In genomic region chr13:77982105-77982851, GRCm38 (mm10) we compare ENCODE assay signal across 9 mouse cellular contexts. TPM values are rescaled to one million over a fixed set of nuclear protein-coding genes. Genes with fewer than 3 reads are reported as not detected.
A peak's percentile ranks its signal among the peaks of the same experiment; 100 is the strongest.
DNase-seq lines count a peak whose midpoint lies in the region; ATAC-seq and TF ChIP-seq lines count a peak whose summit lies in the region.
"Had no signal": no experiment of that assay in that cellular context is flagged by ENCODE, and none has a peak within 500 bp of the region (broad histone marks: within the 10 kb centered on the region; RNA-seq: fewer than 3 reads in every experiment).

No protein-coding gene starts in this region.

- WGBS in limb, embryonic 11.5 days, result 26% methylated on average over 5 of the region's 5 CpGs
- whole genome bisulfite sequencing in limb, embryonic 10.5 days, result 25% methylated on average over 5 of the region's 5 CpGs
- 29% methylated on average over 5 of the region's 5 CpGs for WGBS in hindbrain, embryonic 16.5 days
- 24% methylated on average over 5 of the region's 5 CpGs for WGBS in limb, embryonic 14.5 days

- H3K9ac ChIP-seq in limb, embryonic 11.5 days (ENCODE audit: low read length), result no peak overlapping the region
- no peak overlapping the region for H3K9ac ChIP-seq in hindbrain, embryonic 16.5 days (ENCODE audit: low read depth, low read length)
- no peak overlapping the region for H3K9ac ChIP-seq in limb, embryonic 14.5 days (ENCODE audit: low read depth, low read length, severe bottlenecking)
- H3K9ac ChIP-seq: limb, embryonic 12.5 days had no signal

- 0 out of 2 replicates have a peak, but pooled peaks have one; percentile 47 for ATAC-seq in limb, embryonic 11.5 days (ENCODE audit: insufficient number of reproducible peaks, low FRiP score, low TSS enrichment, low read depth)
- ATAC-seq in Patski, result no peak
- peak; percentile 81 for ATAC-seq in hindbrain, embryonic 16.5 days
- no peak; the same call in 1 of the 2 replicates for ATAC-seq in limb, embryonic 14.5 days (ENCODE audit: low FRiP score, low read depth)

- TF ChIP-seq POLR2A in limb, embryonic 14.5 days (IDR thresholded peaks at IDR 0.05; ENCODE audit: borderline replicate concordance, extremely low read depth, insufficient read depth, insufficient read length), result no peak

- H3K36me3 ChIP-seq in limb, embryonic 11.5 days (ENCODE audit: control insufficient read depth, insufficient read depth, low read length), result no peaks in the 10 kb centered on the region
- no peaks in the 10 kb centered on the region for H3K36me3 ChIP-seq in limb, embryonic 10.5 days
- H3K36me3 ChIP-seq in hindbrain, embryonic 16.5 days (ENCODE audit: control insufficient read depth, insufficient read depth, low read length), result no peaks in the 10 kb centered on the region
- H3K36me3 ChIP-seq in limb, embryonic 14.5 days (ENCODE audit: control insufficient read depth, insufficient read depth, low read length), result no peaks in the 10 kb centered on the region
- H3K36me3 ChIP-seq: limb, embryonic 12.5 days had no signal

- no peak for DNase-seq in limb, embryonic 11.5 days (ENCODE audit: low spot score)
- DNase-seq in limb, embryonic 10.5 days (ENCODE audit: low spot score), result no peak
- peak; percentile 12 for DNase-seq in Patski (ENCODE audit: low read depth, low spot score)
- peak; percentile 71 for DNase-seq in embryo, embryonic 10.5 days (ENCODE audit: low spot score)
- DNase-seq in limb, embryonic 14.5 days (ENCODE audit: low spot score), result peak; percentile 33
- DNase-seq in right cerebral cortex, adult 2 months (ENCODE audit: low spot score in 2 of 2), result peak; percentile 70 to 75
- no peak for DNase-seq in thymus, postnatal 25 days

- CTCF ChIA-PET in Patski (lab: Charles Lee), result interaction anchor here (0.7 to 2.4 kb wide), 27 partner anchors 9 to 1046 kb away, joined by 3 to 25 read pairs (median 4); partner anchors contain the start of genes Nr2f1 and Pou5f2

- no peaks in the 10 kb centered on the region for H3K4me1 ChIP-seq in limb, embryonic 11.5 days (ENCODE audit: control insufficient read depth, insufficient read depth, low read length)
- no peaks in the 10 kb centered on the region for H3K4me1 ChIP-seq in limb, embryonic 10.5 days
- H3K4me1 ChIP-seq in hindbrain, embryonic 16.5 days (ENCODE audit: control insufficient read depth, insufficient read depth, low read depth, low read length), result no peaks in the 10 kb centered on the region
- H3K4me1 ChIP-seq in limb, embryonic 14.5 days (ENCODE audit: control insufficient read depth, insufficient read depth, low read length), result no peaks in the 10 kb centered on the region
- H3K4me1 ChIP-seq: limb, embryonic 12.5 days had no signal

- H3K27me3 ChIP-seq in limb, embryonic 11.5 days (ENCODE audit: control insufficient read depth, insufficient read depth, low read length), result no peaks in the 10 kb centered on the region
- H3K27me3 ChIP-seq in limb, embryonic 10.5 days (ENCODE audit: low read depth, poor library complexity, severe bottlenecking), result no peaks in the 10 kb centered on the region
- no peaks in the 10 kb centered on the region for H3K27me3 ChIP-seq in Patski
- no peaks in the 10 kb centered on the region for H3K27me3 ChIP-seq in hindbrain, embryonic 16.5 days (replicated peaks; ENCODE audit: control insufficient read depth, insufficient read depth, low read length)
- H3K27me3 ChIP-seq in limb, embryonic 14.5 days (ENCODE audit: control insufficient read depth, insufficient read depth, low read length), result no peaks in the 10 kb centered on the region
- H3K27me3 ChIP-seq: limb, embryonic 12.5 days had no signal

- in situ Hi-C loops in Patski (cut with MboI; ENCODE audit: low pct_unique_long_range_greater_than_20kb), result loop anchor here (5.0 kb wide), 1 partner anchor 190 kb away; no protein-coding TSS in a partner anchor

- POLR2A ChIA-PET in Patski (lab: Charles Lee), result no interaction called here

- no peaks in the 10 kb centered on the region for H3K9me3 ChIP-seq in limb, embryonic 11.5 days (ENCODE audit: control insufficient read depth, low read length)
- H3K9me3 ChIP-seq in limb, embryonic 10.5 days (replicated peaks), result no peaks in the 10 kb centered on the region
- no peaks in the 10 kb centered on the region for H3K9me3 ChIP-seq in hindbrain, embryonic 16.5 days (ENCODE audit: control insufficient read depth, low read length)
- no peaks in the 10 kb centered on the region for H3K9me3 ChIP-seq in limb, embryonic 14.5 days (ENCODE audit: control insufficient read depth, low read length)
- H3K9me3 ChIP-seq: limb, embryonic 12.5 days had no signal

- no peak overlapping the region for H3K27ac ChIP-seq in limb, embryonic 11.5 days (replicated peaks; ENCODE audit: low read depth, low read length)
- no peak overlapping the region for H3K27ac ChIP-seq in limb, embryonic 10.5 days
- no peak overlapping the region for H3K27ac ChIP-seq in hindbrain, embryonic 16.5 days (ENCODE audit: low read depth, low read length)
- H3K27ac ChIP-seq in limb, embryonic 14.5 days (replicated peaks; ENCODE audit: low read depth, low read length), result no peak overlapping the region
- H3K27ac ChIP-seq: limb, embryonic 12.5 days had no signal

- no peak overlapping the region for H3K4me2 ChIP-seq in limb, embryonic 11.5 days (ENCODE audit: low read depth, severe bottlenecking)
- no peak overlapping the region for H3K4me2 ChIP-seq in hindbrain, embryonic 16.5 days (ENCODE audit: low read length)
- no peak overlapping the region for H3K4me2 ChIP-seq in limb, embryonic 14.5 days (replicated peaks; ENCODE audit: low read depth, low read length, severe bottlenecking)
- H3K4me2 ChIP-seq: limb, embryonic 12.5 days had no signal

- no peak overlapping the region for H3K4me3 ChIP-seq in limb, embryonic 11.5 days (ENCODE audit: low read depth, low read length)
- H3K4me3 ChIP-seq in limb, embryonic 10.5 days, result no peak overlapping the region
- no peak overlapping the region for H3K4me3 ChIP-seq in hindbrain, embryonic 16.5 days (ENCODE audit: low read length)
- H3K4me3 ChIP-seq in limb, embryonic 14.5 days (replicated peaks; ENCODE audit: low read length), result no peak overlapping the region
- H3K4me3 ChIP-seq: limb, embryonic 12.5 days had no signal

- peak; percentile 52 for TF ChIP-seq CTCF in Patski (IDR thresholded peaks at IDR 0.05)

RNA-seq across cellular contexts. Expression of gene Pou5f2, which starts 42.4 kb away (rescaled TPM):
- 0.87 and 1.2 TPM in 2 replicates for polyA plus RNA-seq in limb, embryonic 11.5 days (2014; fragmentation: Nextera tagmentation; extraction: Ambion mirVana)
- polyA plus RNA-seq in limb, embryonic 10.5 days (2016; fragmentation: Nextera tagmentation; extraction: Ambion mirVana), result 1.1 and 1.8 TPM in 2 replicates
- not detected for polyA plus RNA-seq in Patski (2021)
- 0.70 and 1.1 TPM in 2 replicates for polyA plus RNA-seq in hindbrain, embryonic 16.5 days (2015; fragmentation: Nextera tagmentation; extraction: Ambion mirVana)
- polyA plus RNA-seq in limb, embryonic 14.5 days (2012; rRNA removed), result 0.39 and 0.44 TPM in 2 replicates
- 1.5 and 2.1 TPM in 2 replicates for polyA plus RNA-seq in limb, embryonic 14.5 days (2014; fragmentation: Nextera tagmentation; extraction: Ambion mirVana)

Comparison
In these comparisons a context has a peak if more than half of its experiments do, and no peak if none do; other contexts are left out.
1. ATAC-seq: peak in limb, embryonic 11.5 days (single experiment) and hindbrain, embryonic 16.5 days (single experiment); none in Patski (single experiment) and limb, embryonic 14.5 days (single experiment).
2. DNase-seq: peak in Patski (single experiment), embryo, embryonic 10.5 days (single experiment), limb, embryonic 14.5 days (single experiment) and right cerebral cortex, adult 2 months (2 of 2); none in limb, embryonic 11.5 days (single experiment), limb, embryonic 10.5 days (single experiment) and thymus, postnatal 25 days (single experiment).